Mouse (Mus musculus): ENCODE data around the gene Grn. TPM values are rescaled to one million over a fixed set of nuclear protein-coding genes. Genes with fewer than 3 reads are reported as not detected.

Grn gene
- total RNA-seq, 2 experiments from 2014 or later = 12.6 to 32.3 TPM

DNA sequence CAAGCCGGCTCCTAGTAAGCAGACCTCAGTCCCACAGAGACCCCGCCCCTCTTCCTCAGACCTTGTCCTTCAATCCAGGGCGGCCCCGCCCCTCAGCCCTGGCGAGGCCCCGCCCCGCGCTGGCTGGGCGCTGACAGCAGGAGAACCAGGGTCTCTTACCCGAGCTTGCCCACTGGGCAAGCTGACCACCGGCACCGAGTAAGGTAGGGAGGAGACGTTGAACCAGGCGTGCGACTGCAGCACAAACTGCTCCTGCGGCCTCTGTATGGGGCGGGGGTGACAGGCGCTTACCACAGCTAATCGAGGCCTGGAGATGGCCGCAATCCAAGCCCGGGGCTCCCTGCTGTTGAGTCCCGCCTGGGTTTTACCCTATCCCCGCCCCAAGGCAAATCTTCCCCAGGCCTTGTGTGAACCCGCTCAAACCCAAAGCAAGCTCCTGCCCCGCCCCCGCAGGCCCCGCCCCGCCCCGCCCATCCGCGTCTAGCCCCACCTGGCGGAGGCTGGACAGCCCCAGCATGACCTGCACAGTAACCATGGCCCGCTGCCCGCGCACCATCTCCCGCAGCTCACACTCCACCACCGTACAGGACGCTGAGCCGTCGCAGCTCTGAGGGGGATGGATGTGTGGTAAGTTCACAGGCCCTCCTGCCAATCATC, 25.8 kb downstream of the Grn start:
- DNase-seq = peak; percentile 78
- peak; percentile 47 for TF ChIP-seq CTCF (IDR thresholded peaks at IDR 0.05)
- Histone ChIP-seq H3K4me3 (peak overlapping the region; percentile 84), H3K27ac (peak overlapping the region; percentile 66)
- intact Hi-C loops (cut with DNase I) = no loop called here

DNA sequence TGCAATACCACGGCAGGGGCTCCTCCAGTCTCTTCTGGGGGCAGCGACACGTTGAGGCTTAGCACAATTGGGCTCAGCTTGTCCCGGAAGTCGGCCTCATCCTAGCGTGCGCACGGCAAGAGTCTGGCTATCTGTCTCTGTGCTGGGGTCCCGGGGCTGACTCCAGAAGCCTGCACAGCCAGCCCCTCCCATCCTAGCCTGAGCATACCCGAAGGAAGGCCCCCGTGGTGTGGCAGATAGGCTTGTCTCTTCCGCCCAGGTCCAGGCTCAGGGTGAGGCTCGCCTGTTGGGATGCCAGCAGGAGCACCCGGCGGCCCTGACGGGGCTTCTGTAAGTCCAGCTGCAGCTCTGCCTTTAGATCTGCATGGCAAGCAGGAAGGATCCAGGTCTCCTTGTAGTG, 30.4 kb downstream of the Grn start:
- intact Hi-C loops (cut with DNase I) = no loop called here
- no peak for DNase-seq
- no peak overlapping the region for H3K27ac ChIP-seq
- no peak for TF ChIP-seq CTCF (IDR thresholded peaks at IDR 0.05)
- H3K4me3 ChIP-seq = no peak overlapping the region

- intact Hi-C loops (cut with DNase I) = no loop called here
- DNase-seq = no peak
- H3K27ac ChIP-seq = no peak overlapping the region
- no peak for TF ChIP-seq CTCF (IDR thresholded peaks at IDR 0.05)
- H3K4me3 ChIP-seq = no peak overlapping the region
Measured at GRCm38 (mm10) chr11:102461764-102462163, 31.6 kb downstream of the Grn start.

DNA sequence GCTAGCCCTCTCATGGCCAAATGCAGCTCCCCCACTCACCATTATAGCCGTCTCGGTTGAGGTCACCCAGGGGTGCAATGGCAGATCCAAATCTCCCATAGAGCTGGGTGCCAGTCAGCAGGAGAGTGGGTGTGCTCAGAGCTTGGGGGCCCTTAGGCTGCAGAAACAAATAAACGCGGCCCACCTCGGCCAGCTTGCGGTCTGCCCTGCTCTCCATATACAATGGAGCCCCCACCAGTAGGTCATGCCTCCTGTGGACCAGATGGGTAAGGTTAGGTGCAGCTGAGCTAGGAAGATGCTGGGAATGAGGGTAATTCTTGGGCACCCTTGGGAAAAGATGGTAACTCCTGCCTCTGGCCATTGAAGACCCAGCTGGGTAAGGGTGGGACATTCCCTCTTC, 34.8 kb downstream of the Grn start:
- no peak for TF ChIP-seq CTCF (IDR thresholded peaks at IDR 0.05)
- Histone ChIP-seq H3K27ac (no peak overlapping the region; the same call in 1 of the 2 replicates), H3K4me3 (no peak overlapping the region)
- intact Hi-C loops (cut with DNase I) = no loop called here
- no peak for DNase-seq

DNA sequence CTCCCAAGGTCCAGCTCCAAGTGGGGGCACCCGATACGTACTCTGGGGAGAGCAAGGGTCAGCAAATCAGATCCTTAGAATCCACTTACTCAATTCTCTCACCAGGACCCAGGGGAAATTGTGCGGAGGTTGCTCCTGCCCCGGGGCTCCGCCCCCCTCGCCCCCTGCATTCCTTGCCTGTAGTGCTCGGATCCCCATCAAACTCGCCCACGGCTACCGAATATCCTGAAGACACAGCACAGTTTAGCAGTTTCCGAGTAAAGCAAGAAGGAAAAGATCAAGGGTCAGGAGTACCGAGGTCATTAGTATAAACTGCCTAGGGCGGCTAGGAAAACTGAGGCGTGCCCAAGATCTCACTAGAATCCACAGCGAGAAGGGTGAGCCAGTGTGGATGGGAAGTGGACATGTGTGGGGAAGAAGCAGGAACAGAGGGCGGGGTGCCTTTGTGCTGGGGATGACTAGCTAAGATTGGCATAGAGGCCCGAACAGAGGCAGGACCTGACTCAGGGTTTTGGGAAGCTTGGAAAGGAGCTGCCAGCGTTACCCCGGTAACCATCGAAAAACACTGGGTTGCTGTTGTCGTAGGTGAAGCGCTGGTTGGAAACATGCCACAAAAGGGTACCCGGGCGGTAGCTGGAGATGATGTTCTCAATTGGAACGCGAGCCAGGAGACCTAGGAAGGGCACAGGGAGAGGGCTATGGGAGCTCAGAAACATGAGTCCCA, 35.8 kb downstream of the Grn start:
- intact Hi-C loops (cut with DNase I) = no loop called here

GRCm38 (mm10) chr11:102467041-102467631, 37.0 kb downstream of the Grn start:
- Histone ChIP-seq H3K27ac (peak overlapping the region; percentile 85), H3K4me3 (peak overlapping the region; percentile 76)
- no peak for TF ChIP-seq CTCF (IDR thresholded peaks at IDR 0.05)
- intact Hi-C loops (cut with DNase I) = no loop called here
- DNase-seq = peak; percentile 99

More for the DNA sequence above, 35.8 kb downstream of the Grn start:
- H3K4me3 ChIP-seq = peak overlapping the region; percentile 43
- peak; percentile 73 for DNase-seq
- TF ChIP-seq CTCF (IDR thresholded peaks at IDR 0.05) = no peak
- H3K27ac ChIP-seq = peak overlapping the region; percentile 85

DNA sequence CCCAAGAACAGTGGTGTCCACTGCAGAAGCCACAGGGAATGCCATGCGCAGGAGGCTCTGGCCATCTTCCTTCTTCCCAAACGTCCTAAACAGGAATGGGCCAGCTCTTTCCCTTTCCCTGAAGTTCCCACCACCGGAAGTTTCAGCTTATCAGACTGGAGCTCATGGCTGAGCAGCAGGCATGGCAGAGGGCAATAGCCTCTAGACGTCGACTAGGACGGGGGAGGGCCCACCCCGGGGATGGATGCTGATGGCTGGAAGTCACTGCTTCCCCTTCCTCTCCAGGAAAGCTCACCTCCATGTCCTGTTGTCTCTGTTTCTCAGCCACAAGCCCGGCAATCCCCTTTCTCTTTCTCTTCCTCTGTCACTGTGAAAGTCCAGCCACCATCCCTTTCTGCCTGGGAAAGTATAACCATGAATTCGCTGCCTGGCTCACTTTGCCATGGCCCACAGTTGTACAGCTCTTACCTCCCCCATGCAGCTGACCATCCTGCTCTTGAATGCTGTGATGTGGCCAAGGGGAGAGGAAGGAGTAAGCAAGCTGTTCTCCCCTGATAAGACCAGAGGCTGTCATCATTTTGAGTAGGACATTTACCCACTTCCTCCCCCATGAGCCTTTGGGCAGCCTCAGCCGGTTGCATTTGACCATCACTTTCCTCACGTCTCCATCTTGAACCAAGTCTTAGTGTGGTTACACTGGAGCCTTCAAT, 39.7 kb downstream of the Grn start, which contains the start of gene Itga2b:
Itga2b (minus strand) TSS at position 475 of the 710 bp plus-strand sequence.
- Histone ChIP-seq H3K27ac (no peak within 1 kb of the TSS), H3K4me3 (no peak within 1 kb of the TSS)
- intact Hi-C loops (cut with DNase I) = no loop called here
- no peak for DNase-seq
- TF ChIP-seq CTCF (IDR thresholded peaks at IDR 0.05) = no peak

GRCm38 (mm10) chr11:102475027-102475426, 44.9 kb downstream of the Grn start:
- H3K27ac ChIP-seq = no peak overlapping the region
- no peak for TF ChIP-seq CTCF (IDR thresholded peaks at IDR 0.05)
- intact Hi-C loops (cut with DNase I) = no loop called here
- no peak for DNase-seq
- no peak overlapping the region for H3K4me3 ChIP-seq

- intact Hi-C loops (cut with DNase I) = no loop called here
- no peak for TF ChIP-seq CTCF (IDR thresholded peaks at IDR 0.05)
- no peak for DNase-seq
- Histone ChIP-seq H3K27ac (no peak overlapping the region), H3K4me3 (no peak overlapping the region)
Measured at GRCm38 (mm10) chr11:102478671-102479070, 48.6 kb downstream of the Grn start.

DNA sequence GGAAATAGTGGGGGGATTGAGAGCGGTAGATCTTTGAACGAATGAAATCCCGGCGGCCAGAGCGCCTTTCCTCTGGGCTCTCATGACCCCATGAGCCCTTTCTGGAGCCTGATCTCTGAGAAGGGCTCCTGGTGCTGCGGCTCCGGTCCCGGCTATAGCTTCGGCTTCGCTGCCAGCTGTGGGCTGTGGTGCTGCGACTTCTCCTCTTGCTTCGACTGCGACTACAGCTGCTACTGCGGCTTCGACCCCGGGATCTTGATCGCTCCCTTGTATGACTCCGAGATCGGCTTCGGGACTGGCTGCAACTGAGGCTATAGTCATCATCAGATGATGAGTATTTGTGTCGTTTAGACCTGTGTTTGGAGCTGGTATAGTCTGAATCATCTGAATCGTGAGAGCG, 49.5 kb downstream of the Grn start:
- DNase-seq = no peak
- no peak overlapping the region for H3K27ac ChIP-seq
- no peak overlapping the region for H3K4me3 ChIP-seq
- intact Hi-C loops (cut with DNase I) = no loop called here
- TF ChIP-seq CTCF (IDR thresholded peaks at IDR 0.05) = no peak

DNA sequence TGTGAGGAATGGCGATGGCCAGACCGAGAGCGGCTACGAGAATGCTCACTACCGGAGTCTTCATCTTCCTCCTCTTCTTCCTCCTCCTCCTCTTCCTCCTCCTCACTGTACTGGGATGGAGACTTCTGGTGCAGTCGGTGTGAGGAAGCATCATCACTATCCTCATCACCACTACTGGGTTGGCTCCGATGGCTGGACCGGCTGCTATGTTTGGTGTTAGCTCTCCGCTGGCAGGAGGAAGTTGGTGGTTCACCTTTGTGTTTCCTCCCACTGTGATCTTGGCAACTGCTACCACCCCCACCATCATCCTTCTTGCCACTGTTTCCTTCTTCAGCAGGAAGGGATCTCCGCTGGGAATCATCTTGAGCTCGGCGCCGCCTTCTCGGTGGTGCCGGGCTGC, 50.0 kb downstream of the Grn start:
- Histone ChIP-seq H3K4me3 (no peak overlapping the region), H3K27ac (no peak overlapping the region)
- no peak for DNase-seq
- intact Hi-C loops (cut with DNase I) = no loop called here
- TF ChIP-seq CTCF (IDR thresholded peaks at IDR 0.05) = no peak

- intact Hi-C loops (cut with DNase I) = no loop called here
- TF ChIP-seq CTCF (IDR thresholded peaks at IDR 0.05) = peak; percentile 44
- Histone ChIP-seq H3K4me3 (no peak overlapping the region), H3K27ac (no peak overlapping the region)
- no peak for DNase-seq
Measured at GRCm38 (mm10) chr11:102480897-102481296, 50.8 kb downstream of the Grn start.

GRCm38 (mm10) chr11:102481779-102482178, 51.7 kb downstream of the Grn start:
- DNase-seq = no peak
- no peak for TF ChIP-seq CTCF (IDR thresholded peaks at IDR 0.05)
- intact Hi-C loops (cut with DNase I) = no loop called here
- no peak overlapping the region for H3K4me3 ChIP-seq
- no peak overlapping the region for H3K27ac ChIP-seq

Small RNA genes within 50 kb of the gene (microRNA-seq; reads per million reads assigned to microRNA genes)
- gene Mir6930 = not detected

Other genes starting within 250 kb of the Grn start
- 100 to 1,000 TPM in 1 of 2 experiments, 10 to 100 TPM in 1; 95.3 to 106 TPM for gene Lsm12, start 245.0 kb upstream of the Grn start, total RNA-seq (2021)
- 10 to 100 TPM; 50.3 to 53.0 TPM for gene G6pc3, start 240.7 kb upstream of the Grn start, total RNA-seq (2021)
- gene Hdac5, start 200.1 kb upstream of the Grn start, total RNA-seq (2021) = 10 to 100 TPM; 78.3 to 78.7 TPM
- not detected for gene BC030867, start 181.4 kb upstream of the Grn start, total RNA-seq (2021)
- 10 to 100 TPM; 78.2 to 80.4 TPM for gene Asb16, start 161.6 kb upstream of the Grn start, total RNA-seq (2021)
- 10 to 100 TPM; 13.9 to 15.7 TPM for gene Tmub2, start 145.4 kb upstream of the Grn start, total RNA-seq (2021)
- gene Atxn7l3, start 133.7 kb upstream of the Grn start, total RNA-seq (2021) = 10 to 100 TPM; 12.0 to 12.6 TPM
- 10 to 100 TPM; 37.8 to 40.4 TPM for gene Ubtf, start 110.6 kb upstream of the Grn start, total RNA-seq (2021)
- under 1 TPM in 1 of 2 experiments, not detected in 1; 0.06 TPM for gene Slc4a1, start 64.1 kb upstream of the Grn start, total RNA-seq (2021)
- gene Rundc3a, start 36.9 kb upstream of the Grn start, total RNA-seq (2021) = not detected
- 10 to 100 TPM; 51.4 to 76.4 TPM for gene Slc25a39, start 22.4 kb upstream of the Grn start, total RNA-seq (2021)
- gene Fam171a2, start 17.4 kb downstream of the Grn start, total RNA-seq (2021) = 1 to 10 TPM in 1 of 2 experiments, under 1 TPM in 1; 0.66 to 1.1 TPM
- gene Itga2b, start 39.8 kb downstream of the Grn start, total RNA-seq (2021) = 1 to 10 TPM in 1 of 2 experiments, under 1 TPM in 1; 0.51 to 2.7 TPM
- gene Gpatch8, start 126.1 kb downstream of the Grn start, total RNA-seq (2021) = 10 to 100 TPM; 23.7 to 26.8 TPM
- not detected for gene Gm11627, start 149.1 kb downstream of the Grn start, total RNA-seq (2021)
- 1 to 10 TPM; 1.2 to 2.1 TPM for gene Fzd2, start 174.1 kb downstream of the Grn start, total RNA-seq (2021)
- gene Meioc, start 233.4 kb downstream of the Grn start, total RNA-seq (2021) = not detected